Mouse (Mus musculus): ENCODE results near the gene Mrvi1.

The Mrvi1 gene

DNA sequence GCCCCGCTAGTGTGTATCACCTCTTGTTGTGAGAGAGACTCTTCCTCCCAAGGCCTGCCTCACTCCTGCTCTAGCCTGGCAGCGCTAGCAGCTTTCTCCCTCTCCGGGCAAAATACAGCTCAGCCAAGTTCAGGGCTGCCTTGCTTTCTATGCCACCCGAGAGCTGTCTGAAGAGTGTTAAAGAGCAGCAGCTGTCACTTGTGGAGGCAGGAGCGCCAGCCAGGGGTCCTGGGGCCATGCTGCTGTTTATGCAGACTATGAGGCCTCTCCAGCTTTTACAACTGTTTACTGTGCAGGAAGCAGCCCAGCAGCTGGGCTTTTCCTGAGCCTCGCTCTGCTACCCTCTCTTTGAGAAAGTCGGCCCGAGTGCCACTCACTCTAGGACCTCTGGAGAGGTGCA, 1.2 kb downstream of the Mrvi1 start:
- DNase-seq (ENCODE audit: low spot score): no peak

DNA sequence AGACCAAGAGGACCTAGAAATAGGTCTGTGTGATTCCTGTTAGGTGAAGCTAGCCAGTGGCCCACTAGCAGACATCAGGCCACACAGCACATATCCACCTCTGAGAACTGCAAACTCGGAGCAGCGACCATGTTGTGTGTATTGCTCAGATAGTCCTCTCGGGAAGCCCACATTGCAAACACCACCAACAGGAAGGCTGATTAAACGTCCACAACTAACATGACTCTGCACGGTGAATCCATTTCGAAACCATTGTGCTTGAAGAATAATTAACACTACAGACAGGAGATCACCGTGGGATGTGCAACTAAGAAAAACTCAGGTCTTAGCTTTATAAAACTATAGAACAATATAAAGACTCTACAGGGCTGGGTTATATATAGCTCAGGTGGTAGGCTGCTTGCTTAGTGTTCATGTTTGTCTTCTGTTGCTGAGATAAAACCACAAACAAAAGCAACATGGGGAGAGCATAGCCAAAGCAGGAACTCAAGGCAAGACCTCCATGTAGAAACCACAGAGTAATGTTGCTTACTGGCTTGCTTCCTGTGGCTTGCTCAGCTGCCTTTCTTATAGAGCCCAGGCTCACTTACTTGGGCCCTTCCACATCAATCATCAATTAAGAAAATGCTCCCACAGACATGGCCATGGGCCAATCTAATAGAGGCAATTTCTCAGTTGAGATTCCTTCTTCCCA, 4.4 kb downstream of the Mrvi1 start:
- no peak for DNase-seq (ENCODE audit: low spot score)

DNA sequence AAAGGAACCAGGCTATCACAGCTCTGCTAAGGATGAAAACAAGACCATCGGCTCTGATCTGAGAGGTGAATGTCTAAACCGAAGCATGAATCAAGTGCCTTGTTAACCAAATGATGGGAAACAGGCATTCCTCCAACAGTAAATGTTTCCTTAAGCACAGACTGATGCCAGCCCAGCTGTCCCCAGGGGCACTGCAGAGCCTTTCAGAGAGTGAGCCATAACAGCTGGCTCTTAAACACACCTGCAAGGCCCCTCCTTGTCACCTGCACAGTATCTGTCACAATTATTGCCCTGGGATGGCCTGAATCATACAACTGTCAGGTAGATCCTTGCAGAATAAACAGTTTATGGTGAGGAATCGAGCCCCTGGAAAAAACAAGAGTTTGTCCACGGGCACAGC, 8.8 kb downstream of the Mrvi1 start:
- DNase-seq (ENCODE audit: low spot score): no peak

DNA sequence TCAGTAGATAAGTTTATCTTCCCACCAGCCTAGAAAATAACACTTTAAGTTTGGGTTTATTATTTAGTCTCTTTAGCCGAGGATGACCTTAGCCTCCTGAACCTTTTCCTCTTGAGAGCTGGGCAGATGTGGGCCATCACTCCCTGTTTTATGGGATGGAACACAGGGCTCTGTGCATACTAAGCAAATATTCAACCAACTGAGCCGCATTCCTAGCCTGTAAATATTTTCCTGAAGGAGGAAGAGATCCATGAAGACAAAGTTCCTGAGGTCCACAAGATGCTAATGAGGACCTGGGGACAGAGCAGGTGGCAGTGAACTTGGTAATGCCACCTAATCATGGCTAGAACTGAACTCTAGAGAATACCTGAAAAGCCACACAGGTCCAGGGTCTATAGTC, 9.5 kb downstream of the Mrvi1 start:
- DNase-seq (ENCODE audit: low spot score): no peak

DNA sequence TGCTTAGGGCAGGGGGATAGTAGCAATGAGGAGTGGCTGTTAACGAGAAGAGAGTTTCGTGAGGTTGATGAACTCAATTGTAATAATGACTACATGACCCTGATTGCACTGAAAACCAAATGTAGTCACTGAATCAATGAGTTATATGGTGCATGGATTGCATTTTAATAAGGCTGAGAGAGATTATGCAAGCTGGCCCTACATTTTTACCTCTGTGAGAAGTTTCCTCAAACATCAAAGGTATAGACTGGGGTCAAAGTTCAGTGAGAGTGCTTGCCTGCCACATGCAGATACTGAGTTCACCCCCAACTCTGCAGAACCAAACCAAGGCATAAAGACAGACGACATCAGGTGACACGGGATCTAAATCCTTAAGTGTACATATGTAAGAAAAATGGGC, 14.9 kb downstream of the Mrvi1 start:
- no peak for DNase-seq (ENCODE audit: low spot score)

DNA sequence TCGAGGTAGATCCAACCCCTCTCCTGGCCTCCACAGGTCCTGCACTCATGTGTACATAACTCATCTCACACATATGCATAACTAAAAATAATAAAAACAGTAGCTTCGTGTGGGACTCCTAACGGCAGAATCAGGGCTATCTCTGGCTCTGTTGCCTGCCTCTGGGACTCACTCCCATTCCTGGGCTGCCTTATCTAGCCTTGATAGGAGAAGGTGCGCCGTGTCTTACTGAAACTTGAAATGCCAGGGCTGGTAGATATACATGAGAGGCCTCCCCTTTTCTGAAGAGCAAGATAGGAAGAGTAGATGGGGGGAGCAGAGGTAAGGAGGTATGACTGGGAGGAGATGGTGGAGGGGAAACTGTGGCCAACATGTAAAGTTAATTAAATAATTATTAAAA, 15.4 kb downstream of the Mrvi1 start:
- no peak for DNase-seq (ENCODE audit: low spot score)

DNA sequence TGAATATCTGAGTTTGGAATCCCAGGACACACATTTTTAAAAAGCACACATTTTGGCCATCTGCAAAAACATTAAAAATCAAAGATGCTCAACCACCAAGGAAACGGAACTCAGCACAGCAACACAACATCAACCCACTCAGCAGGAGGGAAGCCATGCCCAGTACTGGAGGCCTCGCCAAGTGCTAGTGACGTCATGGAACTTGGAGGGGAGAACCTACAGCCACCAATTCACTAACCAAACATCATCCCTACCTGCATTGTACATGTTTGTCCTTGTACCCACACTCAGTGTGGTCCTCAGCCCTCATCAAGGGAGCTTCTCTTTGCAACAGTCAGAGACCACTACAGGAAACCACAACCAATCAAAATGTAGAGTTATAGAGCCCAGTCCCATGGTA, 16.9 kb downstream of the Mrvi1 start:
- DNase-seq (ENCODE audit: low spot score): no peak

DNA sequence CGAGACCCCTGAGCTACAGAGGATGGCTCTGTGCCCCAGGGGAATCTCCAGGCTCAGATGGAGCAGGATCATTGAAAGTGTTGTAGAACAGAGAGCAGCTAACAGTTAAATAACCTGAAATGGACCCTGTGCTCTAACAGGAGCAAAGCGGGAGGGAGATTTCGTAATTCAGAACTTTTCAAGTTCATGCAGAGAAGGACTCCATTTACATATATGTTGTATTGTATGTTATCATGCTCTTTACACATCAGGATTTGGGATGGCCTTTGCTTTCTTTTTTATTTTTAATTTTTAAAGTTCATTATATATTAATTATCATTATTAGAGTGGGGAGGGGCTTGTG, 18.6 kb downstream of the Mrvi1 start:
- DNase-seq (ENCODE audit: low spot score): no peak

DNA sequence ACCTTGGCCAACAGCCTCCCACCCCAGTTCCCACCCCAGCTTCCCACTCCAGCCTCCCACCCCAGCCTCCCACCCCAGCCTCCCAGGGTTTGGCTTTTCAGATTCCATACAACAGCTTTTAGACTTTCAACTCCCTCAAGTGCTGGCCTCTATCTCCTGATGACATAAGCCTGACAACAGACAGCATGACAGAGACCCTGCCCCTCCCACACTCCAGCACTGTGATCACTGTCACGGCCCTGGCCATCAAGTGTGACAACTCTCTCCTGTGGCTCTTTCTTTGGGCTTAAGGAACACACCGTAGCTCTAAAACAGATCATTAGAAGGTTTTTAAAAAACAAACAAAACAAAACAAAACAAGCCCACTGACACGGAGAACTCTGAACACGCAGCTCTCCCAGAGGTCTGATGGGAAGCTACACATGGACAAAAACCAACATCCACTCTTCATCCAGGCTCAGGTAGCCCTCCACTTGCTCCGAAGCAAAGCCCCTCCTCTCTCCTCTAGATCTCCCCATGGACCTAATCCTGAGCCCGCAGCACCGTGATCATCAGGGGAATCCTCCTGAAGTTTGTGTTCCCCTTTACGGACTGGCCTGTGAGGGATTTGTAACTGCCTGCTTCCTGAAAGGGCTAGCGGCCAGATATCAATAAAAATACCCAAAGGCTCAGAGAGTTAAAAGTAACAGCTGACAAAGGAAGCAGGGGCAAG, 19.2 kb downstream of the Mrvi1 start:
- DNase-seq (ENCODE audit: low spot score): no peak

DNA sequence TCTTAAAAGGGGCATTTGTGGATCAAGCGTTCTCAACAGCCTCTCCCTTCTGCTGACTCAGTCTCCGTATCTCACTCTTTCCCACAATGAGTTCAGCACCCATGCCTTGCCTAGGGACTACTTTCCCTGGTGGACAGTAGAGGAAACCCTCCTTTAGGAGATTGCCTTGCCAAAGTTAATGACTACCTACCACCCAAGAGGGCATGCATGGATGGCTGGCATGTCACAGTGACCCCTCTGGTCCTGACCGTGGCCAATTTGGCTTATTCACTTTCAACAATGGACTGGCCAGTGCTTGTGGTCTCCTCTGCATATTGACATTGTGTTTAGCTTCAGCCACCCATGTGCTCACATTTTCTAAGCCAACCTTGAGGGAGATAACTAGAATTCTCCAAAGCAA, 19.8 kb downstream of the Mrvi1 start:
- no peak for DNase-seq (ENCODE audit: low spot score)

DNA sequence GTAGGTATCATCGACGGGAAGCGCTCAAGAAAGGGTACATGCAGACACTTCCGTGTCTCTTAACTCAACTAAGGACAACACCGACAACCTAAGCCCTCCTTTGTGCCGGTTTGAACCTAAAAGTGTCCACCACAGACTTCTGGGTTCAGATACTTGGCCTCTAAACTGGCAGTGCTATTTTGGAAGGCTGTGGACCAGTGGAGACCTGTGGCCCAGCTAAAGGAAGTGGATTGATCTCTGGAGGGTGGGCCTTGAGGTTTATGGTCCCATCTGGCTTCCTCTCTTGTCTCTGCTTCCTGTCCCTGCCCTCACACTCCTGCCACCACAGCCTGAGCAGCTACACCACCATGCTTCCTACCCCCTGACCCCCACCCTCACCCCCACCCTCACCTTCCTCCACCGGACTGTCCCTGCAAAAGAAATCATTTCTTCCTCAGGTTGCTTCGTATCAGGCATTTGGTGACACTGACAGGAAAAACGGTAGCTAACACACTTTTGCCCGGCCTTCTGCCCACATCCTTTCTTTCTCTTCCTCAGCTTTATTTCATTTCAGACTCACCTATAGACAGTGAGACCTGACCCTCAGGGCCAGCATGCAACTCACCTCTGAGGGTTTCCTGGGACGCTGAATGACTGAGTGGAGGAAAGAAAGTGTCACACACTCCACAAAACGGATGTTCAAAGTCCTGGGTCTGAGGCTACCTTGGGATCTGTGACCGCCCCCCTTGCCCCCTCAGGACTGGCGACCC, 25.7 kb downstream of the Mrvi1 start:
- no peak for DNase-seq (ENCODE audit: low spot score)

DNA sequence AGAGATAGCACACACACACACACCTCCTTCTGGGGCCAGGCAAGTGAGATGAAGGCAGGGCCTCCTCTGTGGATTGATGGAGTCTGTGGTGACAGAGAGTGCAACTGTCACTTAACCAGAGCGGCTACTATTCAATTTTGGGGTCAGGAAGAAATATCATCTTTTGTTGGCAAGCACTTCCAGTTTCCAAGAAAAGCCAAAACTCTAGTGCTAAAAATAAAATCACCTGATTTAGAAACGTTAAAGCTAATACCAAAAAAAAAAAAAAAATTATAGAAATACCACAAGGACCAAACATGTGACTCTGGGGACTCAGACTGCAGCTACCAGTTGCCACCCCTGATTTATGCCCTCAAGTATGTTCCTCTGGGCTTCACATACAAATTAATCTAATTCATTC, 26.7 kb downstream of the Mrvi1 start:
- no peak for DNase-seq (ENCODE audit: low spot score)

DNA sequence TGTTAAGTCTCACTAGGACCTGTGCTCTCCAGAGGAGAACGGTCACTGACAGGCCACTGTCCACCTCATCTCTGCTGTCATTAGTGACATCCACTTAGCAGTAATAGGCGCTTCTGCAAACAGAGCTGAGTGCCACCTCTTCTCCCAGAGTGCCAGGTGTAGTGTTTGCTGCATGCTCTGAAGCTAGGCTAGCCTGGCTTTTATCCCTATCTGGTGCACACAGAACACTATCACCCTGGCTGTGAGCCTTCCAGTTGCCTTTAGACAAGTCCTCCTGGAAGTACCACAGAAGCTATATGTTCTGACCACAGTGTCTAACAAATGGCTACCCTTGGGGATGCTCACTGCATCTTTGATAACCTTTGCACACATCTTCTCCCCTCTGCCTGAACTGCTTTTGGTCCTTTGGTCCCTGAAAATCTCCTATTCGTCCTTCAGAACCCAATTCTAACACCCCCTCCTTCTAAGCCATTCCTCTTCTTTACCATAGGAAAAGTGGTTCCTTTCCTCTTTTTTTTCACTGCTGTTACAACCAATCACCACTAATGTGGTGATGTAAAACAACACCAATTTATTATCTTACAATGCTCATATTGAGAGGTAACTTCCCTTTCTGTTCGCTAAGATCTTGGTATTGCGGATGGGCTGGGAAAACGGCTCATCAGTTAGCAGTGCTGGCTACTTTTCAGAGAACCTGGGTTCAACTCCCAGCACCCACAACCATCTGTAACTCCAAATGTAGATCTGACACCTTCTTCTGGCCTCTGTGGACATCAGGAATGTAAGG, 28.0 kb downstream of the Mrvi1 start:
- DNase-seq (ENCODE audit: low spot score): no peak

DNA sequence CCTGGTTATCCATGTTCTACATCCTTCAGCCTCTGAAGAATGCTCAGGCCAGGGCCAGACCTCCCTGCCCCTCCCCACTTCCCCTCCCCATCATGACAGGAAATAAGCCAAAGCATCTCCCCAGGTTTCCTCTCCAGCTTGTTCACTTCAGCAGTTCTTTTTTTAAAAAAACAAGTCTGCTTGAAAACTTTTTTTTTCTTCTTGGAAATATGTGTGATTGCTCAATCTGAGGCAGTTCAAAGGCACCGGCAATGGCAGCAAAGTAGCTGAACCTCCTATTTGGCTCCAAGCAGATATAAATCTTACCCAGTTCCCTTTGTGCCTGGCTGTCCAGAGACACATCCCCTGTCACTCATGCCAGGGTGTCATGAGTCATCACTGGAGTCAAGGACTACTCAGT, 29.1 kb downstream of the Mrvi1 start:
- peak; percentile 35 for DNase-seq (ENCODE audit: low spot score)

DNA sequence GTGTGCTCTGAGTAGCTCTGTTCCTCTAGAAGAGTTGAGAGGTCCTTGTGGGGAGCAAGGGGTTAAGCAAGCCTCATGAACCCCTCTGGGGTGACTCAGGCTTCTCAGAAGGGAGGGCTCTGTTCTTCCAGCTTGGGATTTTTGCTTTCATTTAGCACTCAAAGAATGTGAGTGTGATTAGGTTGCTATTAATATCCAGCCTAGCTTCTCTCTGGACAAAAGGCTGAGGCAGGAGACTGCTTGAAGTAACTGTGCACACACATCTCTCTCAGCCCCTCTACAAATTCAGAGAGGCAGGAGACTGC, 31.7 kb downstream of the Mrvi1 start:
- DNase-seq (ENCODE audit: low spot score): no peak

DNA sequence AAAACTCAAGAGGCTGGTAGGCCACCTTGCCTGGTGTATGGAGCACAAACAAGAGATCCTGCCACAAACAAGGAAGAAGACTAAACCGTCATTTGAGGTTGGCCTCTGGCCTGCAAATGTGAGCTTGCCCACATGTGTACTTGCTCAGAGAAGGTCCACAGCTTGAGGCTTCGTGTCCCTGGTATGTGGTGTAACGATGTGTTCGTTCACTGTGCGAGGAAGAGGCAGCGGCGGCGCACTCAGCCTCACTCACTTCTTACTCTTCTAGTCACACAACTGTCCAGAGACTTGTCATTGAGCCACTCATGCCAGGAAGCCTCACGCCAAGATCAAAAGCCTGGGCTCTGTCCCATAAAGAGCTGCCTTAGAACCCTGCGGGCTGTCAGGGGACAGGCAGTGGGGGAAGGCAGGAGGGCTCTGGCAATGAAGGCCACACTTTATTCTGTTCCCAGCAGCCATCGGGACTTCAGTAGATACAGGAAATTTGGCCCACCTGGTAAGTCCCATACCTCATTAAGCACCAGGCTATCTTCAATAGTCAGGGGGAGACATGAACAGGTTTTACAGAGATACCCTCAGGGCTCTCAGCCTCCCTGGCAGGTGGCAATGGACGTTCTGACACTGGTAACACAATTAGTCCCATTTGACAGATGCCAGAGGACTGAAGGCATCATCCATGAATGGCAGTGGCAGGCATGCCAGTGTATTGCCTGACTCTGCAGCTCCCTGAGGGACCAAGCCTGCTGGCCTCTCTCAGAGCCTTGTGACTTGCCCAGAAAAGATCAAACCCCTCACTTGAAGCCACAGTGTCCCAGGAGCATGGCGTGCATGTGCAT, 32.3 kb downstream of the Mrvi1 start:
- no peak for DNase-seq (ENCODE audit: low spot score)

DNA sequence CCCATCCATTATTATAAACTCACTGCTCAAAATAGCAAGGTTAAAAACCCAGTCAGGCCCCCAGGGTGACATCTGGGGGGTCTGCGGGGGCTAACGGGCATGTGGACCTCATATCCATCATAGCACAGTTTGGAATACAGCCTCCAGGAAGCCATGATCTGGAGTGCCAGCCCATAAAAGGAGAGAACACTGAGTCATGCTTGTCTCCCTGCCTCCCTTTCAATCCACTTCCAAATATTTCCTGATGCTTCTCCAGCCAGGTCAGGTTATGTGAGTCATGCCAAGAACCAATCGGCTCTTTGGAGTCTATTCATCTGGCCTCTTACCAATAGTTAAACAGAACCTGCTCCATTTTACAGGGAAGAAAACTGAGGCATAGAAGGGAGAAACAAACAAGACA, 33.7 kb downstream of the Mrvi1 start:
- DNase-seq (ENCODE audit: low spot score): no peak

DNA sequence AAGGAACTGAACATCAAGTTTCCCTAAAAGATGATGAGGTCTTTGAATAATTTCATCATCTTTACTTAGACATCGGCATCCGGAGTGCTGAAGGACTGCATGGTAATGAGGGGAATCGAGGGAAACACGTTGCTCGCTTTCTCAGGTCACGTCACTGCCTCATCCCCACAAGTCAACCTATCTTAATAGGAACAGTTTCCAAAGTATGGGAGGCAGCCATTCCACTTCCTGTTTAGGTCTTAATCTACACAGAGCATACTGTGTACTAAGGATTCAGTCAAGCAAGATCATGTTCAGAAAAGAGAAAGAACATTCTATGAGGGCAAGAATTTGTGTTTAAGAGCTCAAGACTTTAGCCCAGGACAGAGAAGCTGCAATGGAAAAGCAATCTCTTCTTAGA, 34.6 kb downstream of the Mrvi1 start:
- DNase-seq (ENCODE audit: low spot score): no peak

DNA sequence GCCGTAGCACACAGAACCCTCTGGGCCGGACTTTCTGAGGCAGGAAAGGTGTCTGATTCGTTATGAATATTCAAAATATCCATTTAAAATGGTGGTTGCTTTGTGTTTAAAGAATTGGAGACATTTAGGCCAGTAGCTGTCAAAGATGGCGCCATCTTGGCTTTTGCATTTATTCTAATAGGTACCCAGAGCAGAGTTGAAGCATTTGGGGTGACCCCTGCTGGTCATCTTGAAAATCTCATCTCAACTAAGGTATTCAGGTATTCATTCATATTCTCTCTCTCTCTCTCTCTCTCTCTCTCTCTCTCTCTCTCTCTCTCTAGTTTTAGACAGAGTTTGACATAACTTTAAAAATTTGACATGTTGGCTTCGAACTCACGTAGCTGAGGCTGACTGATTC, 35.5 kb downstream of the Mrvi1 start:
- no peak for DNase-seq (ENCODE audit: low spot score)

DNA sequence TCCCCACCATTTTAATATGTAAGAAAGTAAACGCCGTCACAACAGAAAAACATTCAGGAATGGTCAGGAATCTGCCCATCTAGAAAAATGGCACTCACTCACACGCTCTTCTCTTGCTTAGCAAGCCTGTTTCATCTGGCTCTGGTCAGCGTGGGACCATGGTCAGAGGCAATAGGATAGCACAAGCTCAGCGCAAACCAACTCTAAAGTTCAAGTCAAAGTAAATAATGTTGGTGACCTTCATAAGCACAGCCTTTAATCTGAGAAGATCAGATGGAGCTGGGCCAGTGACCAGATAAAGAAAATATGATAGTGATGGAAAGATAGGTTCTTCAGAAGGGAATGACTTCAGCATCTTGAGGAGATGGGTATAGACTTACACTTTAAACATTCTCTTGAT, 37.9 kb downstream of the Mrvi1 start:
- DNase-seq (ENCODE audit: low spot score): no peak

DNA sequence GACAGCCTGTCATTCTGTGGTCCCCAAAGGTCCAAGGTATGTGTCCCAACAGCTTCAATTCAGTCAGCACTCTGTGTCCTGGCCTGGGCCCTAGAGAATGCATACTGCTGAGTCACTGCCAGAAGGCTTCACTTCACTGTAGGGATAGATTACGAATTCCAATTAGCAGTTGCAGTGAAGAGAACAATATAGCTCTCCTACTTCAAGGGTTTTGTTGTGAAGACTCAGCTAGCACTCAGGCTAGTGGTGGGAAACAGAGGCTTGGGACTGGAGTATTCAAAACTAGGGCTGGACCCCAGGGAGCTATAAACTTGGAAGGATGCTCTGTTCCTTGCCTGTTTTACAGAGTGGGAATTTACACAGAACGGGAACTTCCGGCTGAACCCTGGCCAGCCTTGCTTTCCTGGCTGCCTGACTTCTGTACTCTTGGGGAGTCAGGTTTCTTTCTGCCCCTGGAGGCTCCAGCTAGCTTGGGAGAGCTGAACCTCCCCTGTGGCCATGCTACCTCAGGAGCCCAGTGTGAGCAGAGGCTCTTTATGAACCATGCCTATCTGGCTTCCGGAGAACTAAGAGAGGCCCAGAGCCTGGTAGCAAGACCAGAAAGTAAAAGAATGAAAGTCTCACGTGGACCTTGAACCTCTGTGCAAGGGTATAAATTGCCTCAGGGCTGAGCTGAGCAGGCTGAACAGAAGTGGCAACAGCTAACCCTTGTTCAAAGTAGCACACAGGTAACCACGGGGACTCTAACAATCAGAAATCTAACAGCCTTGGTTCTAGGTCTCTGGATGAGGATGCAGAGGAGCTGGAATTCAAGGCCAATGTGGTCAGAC, 40.3 kb downstream of the Mrvi1 start:
- no peak for DNase-seq (ENCODE audit: low spot score)
